Mouse (Mus musculus): ENCODE measurements around the gene Pigq.
A peak's percentile ranks its signal among the peaks of the same experiment; 100 is the strongest.

Pigq gene

DNA sequence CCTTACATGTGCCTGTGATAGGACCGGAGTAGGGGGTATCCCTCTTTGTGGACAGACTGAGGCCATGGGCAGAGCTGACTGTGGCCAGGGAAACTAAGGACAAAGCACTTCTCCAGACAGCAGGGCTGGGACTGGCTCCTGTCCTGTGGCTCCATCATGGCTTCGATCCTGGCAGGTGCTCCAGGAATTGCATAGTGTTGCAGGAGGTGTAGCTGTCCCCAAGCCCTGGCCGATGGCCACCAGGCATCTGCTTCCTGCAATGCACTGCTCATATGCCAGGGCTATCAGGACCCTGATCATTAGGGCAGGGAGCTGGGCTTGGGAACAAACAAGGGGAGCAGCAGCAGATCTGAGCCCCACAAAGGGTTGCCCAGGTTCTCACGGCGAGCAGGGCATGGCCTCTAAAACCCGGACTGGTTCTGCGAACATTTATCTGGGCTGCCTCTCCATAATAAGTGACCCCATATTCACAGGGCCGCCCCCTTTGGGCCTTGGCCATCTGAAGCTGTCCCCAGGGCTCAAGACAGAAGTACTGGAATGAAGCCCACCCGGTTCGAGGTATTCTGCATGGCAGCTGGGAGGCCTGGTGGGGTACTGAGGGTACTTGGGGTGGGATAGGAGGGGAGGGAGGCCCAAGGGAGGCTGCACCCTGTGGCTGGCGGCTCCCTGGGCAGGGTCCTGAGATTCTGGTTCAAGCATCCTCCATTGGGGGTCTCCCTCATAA is 14.2 kb upstream of the Pigq start:
- DNase-seq (ENCODE audit: low read depth, low spot score), result no peak

DNA sequence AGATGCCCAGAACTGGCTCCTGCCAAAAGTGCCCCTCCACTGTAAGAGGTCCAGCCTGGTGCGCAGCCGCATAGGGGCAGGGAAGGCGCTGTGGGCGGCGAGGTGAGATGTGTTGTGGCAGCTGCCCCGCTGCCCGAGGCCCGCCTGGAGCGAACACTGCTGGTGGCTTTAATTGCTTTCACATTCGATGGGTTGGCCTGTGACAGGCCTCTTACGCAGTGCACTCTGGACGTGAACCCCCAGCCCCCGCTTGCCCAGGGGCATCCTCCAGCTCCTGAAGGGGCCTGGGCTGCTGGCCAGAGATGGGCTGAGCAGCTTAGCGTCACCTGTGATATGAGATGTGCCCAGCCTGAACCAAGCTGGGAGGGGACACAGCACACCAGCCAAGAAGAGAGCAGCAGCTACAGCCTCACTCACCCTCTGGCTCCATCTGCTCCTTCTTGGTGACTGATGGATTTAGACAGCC is 12.9 kb upstream of the Pigq start:
- no peak for DNase-seq (ENCODE audit: low read depth, low spot score)

DNA sequence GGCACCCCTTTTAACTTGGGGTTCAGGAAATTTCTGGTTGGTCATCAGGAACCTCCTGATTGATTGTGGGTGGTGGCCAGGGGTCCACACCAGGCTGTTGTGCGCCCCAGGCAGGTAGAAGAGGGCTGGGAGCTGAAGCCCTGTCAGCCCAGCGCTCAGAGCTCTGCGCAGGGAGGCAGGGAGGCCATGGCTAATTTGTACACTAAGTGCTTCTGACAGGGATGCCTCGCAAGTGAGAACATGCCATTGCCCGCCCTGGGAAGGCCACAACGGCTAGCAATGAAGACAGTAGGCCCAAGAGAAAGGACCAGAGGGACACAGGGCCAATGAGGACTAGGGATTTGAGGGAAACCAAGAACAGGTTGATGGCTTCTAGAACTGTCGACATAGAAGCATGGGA is 11.9 kb upstream of the Pigq start:
- DNase-seq (ENCODE audit: low read depth, low spot score), result no peak

DNA sequence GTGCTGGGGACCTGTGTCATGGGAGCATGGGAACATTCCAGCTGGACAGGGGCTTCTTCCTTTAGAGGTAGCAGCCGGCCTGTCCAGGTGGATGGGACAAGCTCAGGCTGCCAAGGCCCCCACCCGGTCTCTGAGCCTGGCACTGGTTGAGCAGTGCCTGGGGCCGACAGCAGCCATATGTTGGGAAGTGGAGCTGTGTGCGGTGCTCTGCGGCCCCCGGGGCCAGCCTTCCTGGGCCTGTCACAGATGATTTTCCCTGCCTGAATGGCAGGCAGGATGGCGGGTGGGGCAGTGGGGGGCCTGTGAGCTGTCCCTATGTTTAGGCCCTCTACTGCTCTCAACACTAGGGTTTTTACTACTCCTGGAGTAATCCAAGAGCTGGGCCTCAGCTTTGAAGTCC is 11.5 kb upstream of the Pigq start:
- DNase-seq (ENCODE audit: low read depth, low spot score), result no peak

DNA sequence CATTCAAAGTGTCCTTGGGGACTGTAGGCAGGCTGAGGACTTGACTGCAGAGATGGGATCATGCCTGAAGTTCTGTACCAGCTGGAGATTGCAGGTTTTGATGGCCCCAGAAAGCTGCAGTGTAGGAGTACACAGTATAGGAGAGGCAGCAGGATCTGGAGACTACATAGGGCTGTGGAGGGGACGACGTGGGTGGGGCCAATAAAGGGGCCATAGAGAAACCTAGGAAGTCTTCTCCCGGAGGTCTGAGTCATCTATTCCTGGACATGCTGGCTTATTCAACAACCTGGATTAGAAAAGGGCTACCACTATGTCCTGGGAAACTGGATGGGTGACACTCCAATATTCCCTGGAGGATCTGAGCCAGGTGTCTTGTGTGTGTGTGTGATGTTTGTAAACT is 11.0 kb upstream of the Pigq start:
- DNase-seq (ENCODE audit: low read depth, low spot score), result no peak

DNA sequence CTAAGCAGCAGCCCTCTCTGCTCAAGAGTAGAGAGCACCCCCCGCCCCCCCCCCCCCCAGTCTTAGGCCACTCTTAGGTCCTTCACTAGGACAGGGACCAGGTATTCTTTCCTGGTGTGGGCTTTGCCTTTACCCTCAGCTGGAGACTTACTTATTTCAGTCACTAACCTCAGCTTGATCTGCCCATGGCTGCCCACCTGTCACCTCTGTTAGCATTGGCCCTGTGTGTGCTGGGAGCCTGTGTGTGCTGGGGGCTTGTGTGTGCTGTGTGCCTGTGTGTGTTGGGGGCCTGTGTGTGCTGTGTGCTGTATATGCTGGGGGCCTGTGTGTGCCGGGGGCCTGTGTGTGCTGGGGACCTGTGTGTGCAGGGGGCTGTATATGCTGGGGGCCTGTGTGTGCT is 9.9 kb upstream of the Pigq start:
- DNase-seq (ENCODE audit: low read depth, low spot score), result no peak

DNA sequence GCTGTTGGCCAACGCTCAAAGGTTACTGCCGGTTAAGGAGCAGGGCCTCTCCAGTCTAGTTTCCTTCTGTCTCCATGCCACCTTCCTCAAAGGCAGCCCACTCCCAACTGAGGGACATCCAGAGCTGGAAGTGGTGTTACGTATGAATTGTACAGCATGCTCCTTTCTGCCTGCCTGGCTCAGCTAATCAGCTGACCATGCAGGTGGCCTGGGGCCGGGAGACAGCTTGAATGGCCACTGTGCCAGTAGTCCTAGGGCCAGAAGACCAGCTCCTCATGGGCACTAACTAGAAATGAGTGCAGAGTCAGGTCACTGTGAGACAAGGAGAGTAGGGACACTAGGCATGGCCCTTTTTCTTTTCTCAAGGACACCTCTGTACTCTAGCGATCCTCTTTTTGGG is 8.4 kb upstream of the Pigq start:
- DNase-seq (ENCODE audit: low read depth, low spot score), result no peak

DNA sequence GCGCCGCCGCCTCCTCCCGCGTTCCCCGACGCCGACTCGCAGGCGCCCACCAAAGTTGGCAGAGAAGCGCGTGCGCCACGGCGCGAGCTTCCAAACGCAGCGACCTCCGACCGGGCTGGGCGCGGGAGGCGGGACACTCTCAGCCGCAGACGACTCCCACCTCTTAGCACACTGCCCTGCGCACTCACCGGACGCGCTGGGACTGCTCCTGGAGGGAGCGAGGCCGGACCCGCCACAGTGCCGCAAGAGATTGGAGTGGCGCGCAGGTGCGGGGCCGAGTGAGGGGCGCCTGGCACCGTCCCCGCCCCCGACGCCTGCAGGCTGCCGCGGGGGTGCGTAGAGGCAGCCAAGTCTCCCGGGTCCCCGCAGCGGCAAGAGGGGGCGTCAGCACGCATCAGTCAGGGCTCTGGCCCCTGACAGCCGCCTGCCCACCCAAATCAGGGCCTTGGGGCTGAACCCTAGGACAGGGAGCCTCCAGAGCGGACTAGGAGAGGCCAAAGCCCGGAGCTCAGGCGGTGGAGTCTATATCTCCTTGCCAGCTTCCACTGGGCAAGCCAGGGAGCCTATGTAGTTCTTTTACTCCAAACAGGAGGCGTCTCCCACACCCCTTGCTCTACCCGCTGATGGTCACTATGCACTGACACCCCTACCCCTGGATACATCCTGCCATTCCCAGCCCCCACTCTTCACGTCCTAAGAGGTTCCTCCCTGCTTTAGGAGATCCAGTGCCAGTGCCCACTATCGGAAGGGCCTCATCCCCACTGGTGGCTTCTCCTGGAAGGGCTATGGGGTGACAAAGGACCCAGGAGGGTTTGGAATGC is 7.3 kb upstream of the Pigq start, which contains the start of gene A930017K11Rik:
TSS of gene A930017K11Rik (minus strand) at position 763 of the 821 bp plus-strand sequence.
- DNase-seq (ENCODE audit: low read depth, low spot score), result no peak

DNA sequence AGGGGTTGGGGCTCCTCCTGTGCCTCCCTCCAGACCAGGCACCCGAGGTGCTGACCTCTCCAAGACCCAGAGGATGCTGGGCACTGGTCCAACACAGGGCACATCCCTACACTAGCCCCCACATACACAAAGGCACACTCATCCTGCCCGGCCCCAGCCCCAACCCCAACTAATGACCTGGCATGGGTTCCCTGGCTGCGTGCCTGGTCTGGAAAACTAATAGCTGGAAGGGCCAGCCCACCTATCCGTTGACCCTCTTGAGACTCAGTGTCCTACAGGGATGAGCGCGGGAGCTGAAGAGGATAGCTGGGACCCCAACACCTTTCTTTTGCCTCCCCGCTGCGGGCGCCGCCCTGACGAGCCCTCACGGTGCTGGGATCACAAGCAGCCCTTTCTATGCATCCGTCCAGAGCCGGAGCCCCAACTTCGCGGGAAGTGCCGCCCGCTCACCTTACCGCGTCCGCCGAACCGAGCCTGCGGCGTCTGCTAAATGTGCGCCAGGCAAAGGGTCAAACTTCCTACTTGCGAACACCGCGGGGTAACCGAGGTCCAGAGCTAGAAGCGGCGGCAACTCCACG is 6.6 kb upstream of the Pigq start:
- no peak for DNase-seq (ENCODE audit: low read depth, low spot score)

DNA sequence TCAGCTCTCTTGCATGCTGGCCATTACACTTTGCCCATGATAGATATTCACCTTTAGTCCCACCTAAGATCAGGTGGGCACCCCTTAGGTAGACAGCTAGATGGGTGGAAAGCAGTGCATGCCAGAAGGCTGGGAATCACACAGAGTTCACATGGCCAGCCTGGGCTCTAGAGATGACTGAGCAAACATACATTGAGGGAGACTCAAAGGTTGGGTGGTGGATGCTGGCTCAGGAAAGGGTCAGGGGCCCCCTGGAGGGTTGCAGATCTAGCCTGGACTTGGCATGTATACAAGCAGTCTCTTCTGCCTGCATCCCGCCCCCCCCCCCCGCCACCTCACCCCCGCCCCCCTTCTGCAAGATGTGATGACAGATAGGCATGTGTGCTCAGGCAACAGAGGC is 6.0 kb upstream of the Pigq start:
- DNase-seq (ENCODE audit: low read depth, low spot score), result no peak

DNA sequence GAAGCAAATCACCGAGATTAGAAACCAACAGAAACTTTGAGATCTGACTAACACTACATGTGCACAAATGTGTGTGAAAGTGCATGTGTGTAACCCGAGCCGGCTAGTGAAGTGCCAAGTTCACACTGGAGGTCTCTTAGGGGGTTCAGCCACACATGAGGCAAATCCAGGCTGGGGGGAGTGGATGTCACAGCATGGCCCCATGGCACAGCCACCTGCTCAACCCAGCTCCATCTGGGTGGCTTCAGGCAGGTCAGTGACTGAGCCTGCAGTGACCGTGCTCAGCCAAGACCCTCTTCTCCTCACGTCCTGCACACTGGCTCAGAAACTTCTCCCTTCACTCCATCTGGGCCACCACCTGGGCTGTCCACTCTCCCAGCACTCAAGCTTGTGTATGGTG is 5.2 kb upstream of the Pigq start:
- DNase-seq (ENCODE audit: low read depth, low spot score), result peak; percentile 59

DNA sequence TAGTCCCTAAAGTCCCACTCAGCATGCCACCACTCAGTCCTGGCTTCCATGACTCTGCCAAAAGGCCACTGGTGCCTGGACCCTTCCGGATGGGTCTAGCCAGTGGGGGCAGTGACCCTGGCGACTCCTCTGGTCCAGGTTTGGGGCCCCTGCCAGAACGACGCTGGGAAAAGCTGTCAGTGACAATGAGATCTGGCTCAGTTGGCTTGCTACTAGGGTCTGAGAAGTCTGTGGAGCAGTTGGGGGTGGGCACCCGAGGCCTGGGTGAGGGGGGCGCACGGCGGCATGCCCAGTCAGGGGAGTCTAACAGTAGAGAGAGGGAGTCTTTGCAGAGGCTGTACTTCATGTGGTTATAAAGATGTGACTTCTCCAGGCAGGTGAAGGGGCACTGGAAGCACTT is 3.3 kb upstream of the Pigq start:
- DNase-seq (ENCODE audit: low read depth, low spot score), result no peak

DNA sequence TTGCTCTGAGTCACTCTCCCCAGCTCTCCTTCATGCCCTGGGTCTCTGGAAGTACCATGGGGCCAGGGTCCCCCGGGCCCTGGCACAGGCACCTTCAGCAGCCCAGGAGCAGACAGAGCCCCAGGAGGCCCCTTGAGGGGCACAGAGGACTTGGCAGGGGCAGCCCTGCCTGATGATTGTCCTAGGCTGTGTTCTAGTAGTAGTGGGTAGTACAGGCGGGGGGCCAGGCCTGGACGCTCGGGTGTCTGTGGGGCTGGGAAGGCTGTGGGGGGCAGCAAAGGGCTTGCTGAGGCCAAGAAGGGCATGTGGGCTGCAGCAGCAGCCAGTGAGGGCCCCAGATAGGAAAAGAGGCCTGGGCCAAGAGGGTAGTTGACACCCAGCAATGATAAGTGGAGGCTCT is 2.8 kb upstream of the Pigq start:
- DNase-seq (ENCODE audit: low read depth, low spot score), result no peak

DNA sequence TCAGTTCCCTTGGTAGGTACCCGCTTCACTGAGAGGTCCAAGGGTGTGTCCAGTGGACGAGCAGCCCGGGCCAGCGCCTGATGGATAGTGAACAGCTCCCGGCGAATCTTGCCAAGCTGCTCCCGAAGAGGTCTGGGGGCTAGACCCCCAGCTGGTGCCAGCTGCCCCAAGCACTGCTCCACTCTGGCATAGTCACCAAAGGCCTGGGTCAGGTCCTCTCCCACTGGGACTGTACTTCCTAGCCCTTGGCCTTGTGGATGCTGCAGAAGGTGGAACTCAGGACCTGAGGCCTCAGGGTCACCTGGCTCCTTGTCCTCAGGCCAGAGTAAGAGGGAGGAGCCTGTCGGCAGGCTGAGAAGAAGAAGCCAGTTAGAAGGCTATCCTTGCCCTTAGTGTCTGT is 2.2 kb upstream of the Pigq start:
- no peak for DNase-seq (ENCODE audit: low read depth, low spot score)

DNA sequence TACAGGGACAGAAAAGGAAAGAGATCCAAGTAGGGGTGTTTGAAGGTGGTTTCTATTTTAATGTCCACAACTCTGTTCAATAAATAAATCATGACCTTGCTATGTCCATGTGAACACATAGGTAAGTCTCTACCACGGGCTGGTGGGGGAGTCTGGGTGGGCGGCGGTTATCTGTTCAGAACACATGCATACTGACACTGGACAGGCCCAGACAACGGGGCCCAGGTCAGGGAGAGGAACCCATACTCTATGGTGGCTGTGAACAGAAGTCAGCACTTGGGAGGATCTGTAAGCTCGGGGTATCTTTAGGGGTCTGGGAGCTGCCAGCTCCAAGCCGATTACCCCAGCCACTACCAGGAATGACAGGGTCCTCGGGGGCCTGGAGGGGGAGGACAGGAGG is 1.6 kb upstream of the Pigq start:
- no peak for DNase-seq (ENCODE audit: low read depth, low spot score)

DNA sequence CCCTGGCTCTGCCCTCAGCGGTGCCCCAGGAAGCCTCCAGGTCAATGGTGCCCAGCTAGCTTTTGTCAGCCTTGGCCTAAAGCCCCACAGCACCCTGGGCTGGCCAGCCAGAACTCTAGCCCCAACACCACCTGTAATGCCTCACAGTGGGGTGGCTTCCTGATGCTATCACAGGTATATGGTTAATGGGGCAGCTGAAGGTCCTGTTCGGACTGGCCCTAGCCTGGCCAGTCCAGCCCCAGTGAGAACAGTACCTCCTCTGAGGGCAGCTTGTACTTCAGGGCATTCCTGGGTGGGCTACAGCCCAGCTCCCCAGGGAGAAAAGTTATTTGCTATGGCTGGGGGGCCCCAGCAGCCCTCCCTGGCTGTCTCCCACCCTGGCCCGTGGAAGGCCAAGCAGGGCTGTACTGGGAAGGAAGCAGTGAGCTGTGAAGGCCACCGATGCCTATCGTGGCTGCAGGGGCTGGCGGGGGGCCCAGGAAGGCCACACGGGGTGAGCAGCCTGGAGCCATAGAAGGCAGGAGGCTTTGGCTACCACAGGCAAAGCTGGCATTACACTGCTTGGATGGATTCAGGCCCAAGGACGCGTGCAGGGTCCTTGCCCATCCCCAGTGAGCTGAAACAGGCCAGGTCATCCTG is 900 bp upstream of the Pigq start:
- no peak for DNase-seq (ENCODE audit: low read depth, low spot score)

DNA sequence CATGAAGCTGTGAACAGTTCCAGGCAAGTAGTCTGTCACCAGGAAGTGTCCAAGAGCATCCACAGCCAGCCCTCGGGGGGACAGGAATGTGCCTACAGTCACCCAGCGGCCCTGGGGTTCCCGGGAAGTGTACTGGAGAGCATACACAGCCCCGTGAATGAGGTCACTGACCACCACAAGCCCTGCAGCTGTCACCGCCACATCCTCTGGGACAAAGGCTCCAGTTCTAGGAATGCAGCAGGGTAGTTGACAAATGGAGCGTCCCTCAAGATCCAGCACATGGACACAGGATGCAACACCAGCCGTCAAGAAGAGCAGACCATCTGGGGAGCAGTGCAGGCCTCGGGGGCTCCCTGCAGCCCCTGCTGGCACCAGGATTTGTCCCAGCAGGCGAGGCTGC is 967 bp downstream of the Pigq start:
- DNase-seq (ENCODE audit: low read depth, low spot score), result no peak

DNA sequence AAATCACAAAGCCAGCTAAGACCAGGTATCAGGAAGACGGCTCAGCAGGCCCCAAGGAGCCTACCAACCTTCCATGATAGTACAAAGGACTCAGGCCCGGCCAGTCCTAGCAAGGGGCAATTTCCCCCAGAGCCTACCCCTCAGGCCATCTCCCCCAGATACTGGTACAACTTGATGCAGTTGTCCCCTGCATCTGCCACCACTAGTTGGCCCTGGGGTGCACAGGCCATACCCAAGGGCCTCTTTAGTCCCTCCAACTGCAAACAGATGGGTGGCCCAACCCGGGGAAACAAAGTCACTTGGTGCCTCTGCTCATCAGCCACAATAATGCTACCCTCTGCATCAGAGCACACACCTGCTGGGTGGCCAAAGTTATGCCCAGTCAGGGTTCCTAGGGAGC is 1.5 kb downstream of the Pigq start:
- DNase-seq (ENCODE audit: low read depth, low spot score), result no peak

DNA sequence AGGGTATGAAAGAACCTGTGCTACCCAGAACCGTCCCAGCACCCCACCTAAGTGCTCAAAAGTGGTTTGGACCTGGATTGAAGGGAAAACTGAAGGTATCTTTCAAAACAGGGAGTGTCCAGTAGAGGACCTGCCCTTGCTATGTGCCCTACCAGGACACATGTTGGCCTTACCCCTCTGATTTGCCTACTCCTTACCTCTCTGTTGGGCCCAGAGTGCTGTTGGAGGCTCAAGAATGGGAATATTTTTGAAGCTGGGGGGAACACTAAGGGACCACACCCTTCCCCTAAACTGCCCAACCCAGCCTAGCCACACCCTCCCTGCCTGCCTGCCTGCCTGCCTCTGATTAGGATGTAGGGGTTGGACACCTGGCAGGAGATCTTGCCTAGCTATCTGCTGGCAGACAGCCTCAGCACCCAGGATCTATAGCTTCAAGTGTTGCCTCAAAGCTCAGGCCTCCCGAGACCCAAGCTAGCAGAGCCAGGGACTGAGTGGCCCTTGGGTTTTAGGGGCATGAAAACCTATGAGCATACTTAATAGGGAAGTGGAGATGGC is 2.1 kb downstream of the Pigq start:
- DNase-seq (ENCODE audit: low read depth, low spot score), result peak; percentile 16

DNA sequence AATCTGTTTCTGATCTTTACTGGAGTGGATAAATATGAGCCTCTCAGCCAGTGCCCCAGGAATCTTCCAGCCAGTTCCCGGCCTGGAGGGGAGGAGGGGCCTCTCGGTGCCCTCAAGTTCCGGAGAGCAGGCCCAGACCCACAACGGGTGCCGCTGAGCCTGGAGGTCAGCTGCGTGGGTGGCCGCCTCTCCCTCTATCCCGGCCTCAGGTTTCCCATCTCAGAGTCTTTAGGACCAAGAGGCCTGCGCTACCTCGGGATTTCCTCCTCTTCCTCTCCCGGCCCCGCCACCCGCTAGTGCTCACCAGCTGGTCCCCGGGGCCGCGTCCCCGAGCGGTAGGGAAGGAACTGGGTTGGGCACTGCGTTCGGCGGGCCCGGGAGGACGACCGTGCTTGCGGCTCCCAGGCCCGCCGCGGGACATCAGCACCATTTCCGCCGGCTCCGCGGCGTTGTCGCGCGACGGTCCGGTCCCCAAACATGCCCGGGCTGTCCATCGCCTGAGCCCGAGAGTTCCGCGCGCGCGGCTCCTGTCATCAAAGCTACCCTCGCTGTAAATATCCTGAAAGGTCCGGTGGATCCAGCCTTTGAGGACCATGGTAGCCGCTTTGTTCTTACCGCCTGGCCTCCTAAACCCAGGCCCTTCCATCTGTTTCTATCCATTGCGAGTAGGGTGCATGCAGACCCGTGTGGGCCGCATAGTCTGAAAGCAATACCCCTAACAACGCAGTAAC is 3.1 kb downstream of the Pigq start:
- DNase-seq (ENCODE audit: low read depth, low spot score), result peak; percentile 89

DNA sequence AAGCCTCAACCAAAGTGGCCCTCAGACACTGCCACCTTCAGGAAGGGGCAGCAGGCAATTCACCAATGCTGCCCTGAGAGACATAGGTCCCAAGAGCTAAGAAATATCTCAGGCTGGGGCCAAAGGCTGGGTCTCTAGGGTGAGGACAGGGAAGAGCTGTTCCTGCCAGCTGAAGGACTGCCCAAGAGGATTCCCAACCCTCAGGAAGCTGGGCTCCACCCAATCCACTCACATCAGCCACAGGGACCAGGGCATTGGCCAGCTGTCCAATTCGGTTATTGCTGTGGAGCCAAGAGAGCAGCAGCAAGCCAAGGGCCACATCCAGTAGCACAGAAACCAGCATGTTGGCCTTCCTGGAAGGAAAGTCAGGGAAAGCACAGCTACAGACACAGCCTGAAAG is 10.2 kb downstream of the Pigq start:
- DNase-seq (ENCODE audit: low read depth, low spot score), result no peak
